Mouse (Mus musculus) ES-Bruce4 (cell line): ENCODE data around the gene Gm21887.
"Not testable (repeated sequence)": the region's sequence is repeated elsewhere in the genome, so short reads cannot be mapped to it uniquely, and the experiment has no call there.

Experiments
- EP300 ChIP-seq: IDR thresholded peaks from 2 replicates; pipeline ENCODE4 v1.6.1; 2011; ENCODE audit warnings: low read depth, low read length; ENCODE audit not compliant: insufficient read depth
- POLR2A ChIP-seq: IDR thresholded peaks from one replicate; pipeline ENCODE4 v1.8.1; 2011; ENCODE audit warnings: low read length; ENCODE audit not compliant: insufficient read depth

- not testable (repeated sequence) for TF ChIP-seq POLR2A, EP300
Observed at GRCm38 (mm10) chrX:170021205-170021604, 11.7 kb downstream of the Gm21887 start.
